Mouse (Mus musculus) heart, embryonic 11.5 days (tissue): ENCODE results near the gene Ssbp4. TPM values are rescaled to one million over a fixed set of nuclear protein-coding genes. Genes with fewer than 3 reads are reported as not detected.
"Not testable (repeated sequence)": the region's sequence is repeated elsewhere in the genome, so short reads cannot be mapped to it uniquely, and the experiment has no call there.

Experiments
- ATAC-seq: fragments of 200-750 bp; cut with Nextera tagmentation; replicated peaks from 2 replicates; pipeline ENCODE4 v1.8.0; 2017; ENCODE audit warnings: moderate library complexity; ENCODE audit not compliant: insufficient number of reproducible peaks, low FRiP score, low TSS enrichment
- H3K27ac ChIP-seq: fragments of 300-500 bp; sonication (generic); 2 replicates; pipeline ENCODE4 v1.5.1; 2014; ENCODE audit warnings: mild to moderate bottlenecking, low read depth, low read length
- H3K27me3 ChIP-seq: fragments of 300-500 bp; sonication (generic); 2 replicates; pipeline ENCODE4 v1.6.1; 2014; ENCODE audit warnings: mild to moderate bottlenecking, low read length, mixed read lengths; ENCODE audit not compliant: control insufficient read depth, insufficient read depth
- H3K36me3 ChIP-seq: fragments of 300-500 bp; sonication (generic); 2 replicates; pipeline ENCODE4 v1.6.1; 2014; ENCODE audit warnings: mild to moderate bottlenecking, low read length, moderate library complexity, mixed read lengths; ENCODE audit not compliant: control insufficient read depth, insufficient read depth
- H3K4me1 ChIP-seq: fragments of 300-500 bp; sonication (generic); 2 replicates; pipeline ENCODE4 v1.6.1; 2014; ENCODE audit warnings: low read length; ENCODE audit not compliant: control insufficient read depth, insufficient read depth
- H3K4me2 ChIP-seq: fragments of 300-500 bp; sonication (generic); 2 replicates; pipeline ENCODE4 v1.6.1; 2014; ENCODE audit warnings: mild to moderate bottlenecking, moderate library complexity
- H3K4me3 ChIP-seq: fragments of 300-500 bp; sonication (generic); 2 replicates; pipeline ENCODE4 v1.5.1; 2014; ENCODE audit warnings: low read depth, low read length
- H3K9ac ChIP-seq: fragments of 300-500 bp; sonication (generic); 2 replicates; pipeline ENCODE4 v1.6.1; 2014; ENCODE audit warnings: mild to moderate bottlenecking, low read depth, low read length, moderate library complexity
- H3K9me3 ChIP-seq: fragments of 300-500 bp; sonication (generic); replicated peaks from 2 replicates; pipeline ENCODE4 v1.6.1; 2016; ENCODE audit warnings: low read length; ENCODE audit not compliant: control insufficient read depth
- WGBS: fragments of 180-500 bp; shearing (Covaris S2); extraction: QIAGEN DNeasy Blood & Tissue Kit; methylation state at CpG from one replicate; pipeline ENCODE4 v1.1.7; 2014; ENCODE audit not compliant: insufficient replicate concordance; 5-methylcytosine and 5-hydroxymethylcytosine counted together
- polyA plus RNA-seq: library from polyadenylated mRNA; unstranded; fragments of >200 nt; fragmentation: Nextera tagmentation; extraction: Ambion mirVana; gene quantifications from 2 replicates; pipeline ENCODE4 v1.2.1, GENCODE M21; 2014

The Ssbp4 gene
- polyA plus RNA-seq, 1 experiment from 2014 or later = 78.9 TPM

DNA sequence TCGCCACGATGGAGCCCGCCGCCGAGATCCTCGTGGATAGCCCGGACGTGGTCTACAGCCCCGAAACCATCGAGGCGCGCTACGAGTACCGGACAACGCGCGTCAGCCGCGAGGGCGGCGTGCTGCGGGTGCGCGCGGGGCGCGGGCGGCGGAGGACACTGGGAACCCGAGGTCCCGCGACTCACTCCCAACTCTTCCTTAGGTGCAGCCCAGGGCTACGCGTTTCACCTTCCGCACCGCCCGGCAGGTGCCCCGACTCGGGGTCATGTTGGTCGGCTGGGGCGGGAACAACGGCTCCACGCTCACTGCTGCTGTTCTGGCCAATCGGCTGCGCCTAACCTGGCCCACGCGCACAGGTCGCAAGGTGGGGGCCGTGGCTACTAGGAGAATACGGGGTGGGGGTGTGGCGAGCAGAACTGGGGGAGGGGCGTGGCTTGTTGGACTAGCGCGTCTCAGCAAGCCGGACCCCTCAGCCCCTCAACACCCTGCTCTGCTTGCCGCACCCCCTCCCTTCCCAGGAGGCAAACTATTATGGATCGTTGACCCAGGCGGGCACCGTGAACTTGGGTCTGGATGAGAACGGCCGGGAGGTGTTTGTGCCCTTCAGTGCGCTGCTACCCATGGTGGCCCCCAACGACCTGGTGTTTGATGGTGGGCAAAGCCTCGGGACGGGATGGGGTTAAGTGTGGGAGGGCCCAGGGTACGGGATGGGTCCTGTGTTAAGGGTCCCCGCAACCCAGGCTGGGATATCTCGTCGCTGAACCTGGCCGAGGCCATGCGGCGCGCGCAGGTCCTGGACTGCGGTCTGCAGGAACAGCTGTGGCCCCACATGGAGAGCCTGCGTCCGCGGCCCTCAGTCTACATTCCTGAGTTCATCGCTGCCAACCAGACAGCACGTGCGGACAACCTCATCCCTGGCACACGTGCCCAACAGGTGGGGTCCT, 13.8 kb downstream of the Ssbp4 start:
- 0 out of 2 replicates have a peak, but pooled peaks have one; percentile 0 for ATAC-seq
- WGBS = 7% methylated on average over 82 of the region's 82 CpGs
- Histone ChIP-seq H3K4me2 (peak overlapping the region; percentile 91), H3K27me3 (no peaks in the 10 kb centered on the region), H3K27ac (peak overlapping the region; percentile 88), H3K9ac (peak overlapping the region; percentile 76), H3K4me1 (peaks cover 45% of the 10 kb centered on the region), H3K36me3 (peaks cover 14% of the 10 kb centered on the region), H3K9me3 (no peaks in the 10 kb centered on the region), H3K4me3 (peak overlapping the region; percentile 65)

DNA sequence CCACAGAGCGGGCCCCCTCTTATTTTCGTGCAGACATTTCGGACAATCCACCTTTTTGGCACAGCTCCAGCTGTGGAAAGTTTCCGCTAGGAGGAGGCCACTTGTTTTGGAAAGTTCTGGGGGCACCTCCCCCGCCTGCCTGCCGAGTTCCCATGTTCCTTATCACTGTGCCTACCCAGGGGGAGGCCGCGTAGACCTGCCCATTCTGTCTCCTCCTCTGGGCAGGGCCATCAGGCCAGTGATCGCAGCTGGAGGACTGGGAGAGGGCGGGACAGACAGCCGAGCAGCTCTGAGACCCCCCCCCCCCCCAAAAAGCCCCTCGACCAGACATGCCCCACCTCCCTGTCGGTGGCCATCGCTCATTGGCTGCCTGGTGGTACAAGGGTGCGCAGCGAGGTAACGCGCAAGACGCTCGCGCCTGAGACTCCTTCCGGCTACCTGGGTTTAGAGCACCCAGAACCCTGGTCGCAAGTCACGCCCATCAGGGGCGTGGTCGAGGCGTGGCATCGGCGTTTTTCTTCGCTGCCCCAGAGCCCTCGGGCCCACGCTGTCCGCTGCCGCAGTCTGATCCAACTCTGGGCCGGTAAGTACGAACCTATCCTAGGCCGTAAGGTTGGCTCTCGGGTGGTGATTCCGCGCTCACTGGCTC, 14.6 kb downstream of the Ssbp4 start, which contains the start of gene Isyna1:
Isyna1 (plus strand) TSS at position 413 of the 649 bp plus-strand sequence.
- Histone ChIP-seq H3K36me3 (peaks cover 18% of the 10 kb centered on the region), H3K4me3 (peak within 1 kb of the TSS; percentile 65), H3K4me1 (peaks cover 45% of the 10 kb centered on the region), H3K27me3 (no peaks in the 10 kb centered on the region), H3K9ac (peak within 1 kb of the TSS; percentile 76), H3K27ac (peak within 1 kb of the TSS; percentile 88), H3K9me3 (no peaks in the 10 kb centered on the region), H3K4me2 (peak within 1 kb of the TSS; percentile 91)
- 0% methylated on average over 39 of the region's 40 CpGs for WGBS
- ATAC-seq = peak; percentile 89

DNA sequence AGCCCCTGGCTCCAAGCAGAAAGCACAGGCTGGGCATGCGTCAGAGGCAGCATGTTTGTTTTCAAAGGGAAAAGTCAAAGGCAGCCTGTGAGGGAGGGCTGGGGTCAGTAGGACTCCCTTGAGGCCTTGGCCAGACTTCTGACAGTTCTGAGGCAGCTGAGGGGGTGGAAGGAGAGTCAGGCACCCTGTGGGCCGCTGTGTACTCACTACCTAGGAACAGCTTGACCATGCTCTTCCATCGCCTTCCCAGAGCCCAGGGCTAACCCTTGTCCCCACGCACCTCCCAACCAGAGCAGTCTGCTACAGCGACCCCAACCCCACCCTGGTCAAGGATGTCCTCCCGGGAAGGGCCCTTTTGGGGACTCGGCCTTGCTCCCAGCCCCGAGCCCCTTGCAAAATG, 15.5 kb downstream of the Ssbp4 start:
- H3K4me1 ChIP-seq = peaks cover 39% of the 10 kb centered on the region
- H3K27me3 ChIP-seq = no peaks in the 10 kb centered on the region
- no peak for ATAC-seq
- peak overlapping the region; percentile 91 for H3K4me2 ChIP-seq
- H3K27ac ChIP-seq = peak overlapping the region; percentile 88
- H3K9ac ChIP-seq = peak overlapping the region; percentile 56
- H3K9me3 ChIP-seq = no peaks in the 10 kb centered on the region
- H3K36me3 ChIP-seq = peaks cover 18% of the 10 kb centered on the region
- H3K4me3 ChIP-seq = peak overlapping the region; percentile 65
- 44% methylated on average over 8 of the region's 8 CpGs for WGBS

DNA sequence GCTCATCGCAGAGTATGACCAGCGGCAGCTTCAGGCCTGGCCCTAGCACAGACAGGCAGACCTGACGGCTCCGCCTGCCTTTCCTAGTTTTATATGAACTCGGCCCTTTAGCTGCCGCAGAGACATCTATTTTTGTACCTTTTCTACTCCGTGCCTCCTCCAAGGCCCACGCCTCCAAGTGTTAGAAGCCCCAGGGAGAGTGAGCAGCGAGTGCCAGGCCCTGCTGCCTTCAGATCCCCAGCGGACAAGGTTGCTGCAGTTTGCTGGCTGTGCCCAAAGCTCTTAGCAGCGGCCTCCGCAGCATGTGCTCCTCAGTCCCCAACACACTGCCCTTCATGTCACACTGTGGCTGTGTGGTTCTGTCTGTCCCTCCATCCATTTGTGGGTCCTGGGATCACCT, 17.1 kb downstream of the Ssbp4 start:
- Histone ChIP-seq H3K36me3 (peaks cover 20% of the 10 kb centered on the region), H3K9me3 (no peaks in the 10 kb centered on the region), H3K27ac (no peak overlapping the region), H3K27me3 (no peaks in the 10 kb centered on the region), H3K4me3 (no peak overlapping the region), H3K4me1 (peaks cover 29% of the 10 kb centered on the region), H3K9ac (0 out of 2 replicates have a peak overlapping the region, but pooled peaks have one; percentile 39), H3K4me2 (no peak overlapping the region)
- WGBS = 76% methylated on average over 12 of the region's 12 CpGs
- no peak for ATAC-seq

DNA sequence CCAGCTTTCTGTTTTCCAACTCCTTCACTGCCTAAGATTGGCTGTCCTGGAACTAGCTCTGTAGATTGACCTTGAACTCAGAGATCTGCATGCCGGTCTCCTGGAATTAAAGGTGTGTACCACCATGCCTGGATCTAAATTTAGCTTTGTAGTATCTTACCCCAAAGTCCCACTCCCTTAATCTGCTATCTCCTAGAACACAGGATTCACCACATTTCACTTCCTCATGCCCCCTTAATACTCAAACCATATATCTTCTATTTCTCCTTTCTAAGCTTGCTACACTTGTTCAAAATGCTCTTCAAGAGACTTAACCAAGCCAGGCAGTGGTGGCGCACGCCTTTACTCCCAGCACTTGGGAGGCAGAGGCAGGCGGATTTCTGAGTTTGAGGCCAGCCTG, 20.7 kb downstream of the Ssbp4 start:
- H3K27ac ChIP-seq, H3K4me2 ChIP-seq, H3K4me3 ChIP-seq, H3K9me3 ChIP-seq, H3K27me3 ChIP-seq, ATAC-seq, H3K4me1 ChIP-seq, H3K9ac ChIP-seq: not testable (repeated sequence)
- 85% methylated on average over 4 of the region's 4 CpGs for WGBS
- peaks cover 35% of the 10 kb centered on the region for H3K36me3 ChIP-seq

DNA sequence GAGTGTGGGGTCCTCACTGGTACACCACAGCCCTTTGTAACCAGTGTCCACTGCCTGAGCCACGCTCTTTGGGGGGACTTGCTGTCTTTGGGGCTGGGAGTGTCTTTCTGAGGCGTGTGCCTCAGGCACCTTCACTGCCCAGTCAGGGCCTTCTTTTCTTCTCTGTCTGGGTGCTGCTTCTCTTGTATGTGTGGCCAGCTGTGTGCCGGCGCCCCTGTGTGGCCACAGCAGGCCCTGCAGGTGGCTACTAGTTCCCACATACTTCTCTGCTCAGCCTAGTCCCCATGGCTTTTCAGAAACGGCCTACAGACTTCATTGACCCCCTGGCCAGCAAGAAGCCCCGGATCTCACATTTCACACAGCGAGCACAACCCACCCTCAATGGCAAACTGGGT, 23.4 kb downstream of the Ssbp4 start:
- Histone ChIP-seq H3K27ac (no peak overlapping the region), H3K27me3 (no peaks in the 10 kb centered on the region), H3K9ac (no peak overlapping the region), H3K4me3 (no peak overlapping the region), H3K36me3 (peaks cover 39% of the 10 kb centered on the region), H3K4me1 (no peaks in the 10 kb centered on the region), H3K4me2 (no peak overlapping the region), H3K9me3 (no peaks in the 10 kb centered on the region)
- WGBS = 34% methylated on average over 7 of the region's 7 CpGs
- ATAC-seq = no peak

DNA sequence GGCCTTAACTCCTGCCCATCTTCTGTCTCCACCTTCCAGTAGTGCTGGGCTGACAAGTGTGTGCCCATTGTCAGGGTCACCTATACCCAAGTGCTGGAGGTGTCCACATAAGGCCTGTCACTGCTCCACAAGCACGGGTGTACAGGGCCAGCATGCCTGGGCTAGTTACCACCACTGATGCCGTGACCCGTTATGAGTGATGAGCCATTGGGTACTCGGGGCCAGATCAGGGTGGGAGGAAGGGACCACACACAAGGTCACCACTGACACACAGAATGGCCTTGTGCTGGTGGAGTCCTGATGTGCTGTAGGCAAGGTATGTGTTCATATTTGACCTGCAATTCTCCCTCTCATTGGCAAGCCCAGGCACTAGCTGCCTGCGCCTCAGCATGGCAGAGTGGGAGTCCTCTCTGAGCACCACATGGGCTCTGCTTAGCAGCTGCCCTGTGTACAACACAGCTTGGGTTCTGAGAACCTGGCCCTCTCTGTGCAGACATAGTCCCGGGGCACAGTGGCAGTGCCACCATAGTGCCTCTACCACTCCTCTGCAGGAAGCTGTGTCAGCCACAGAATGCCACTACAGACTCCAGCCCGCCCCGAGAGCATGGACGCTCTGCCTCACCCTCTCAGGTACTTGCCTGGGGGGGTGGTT, 23.9 kb downstream of the Ssbp4 start:
- no peaks in the 10 kb centered on the region for H3K4me1 ChIP-seq
- H3K4me2 ChIP-seq = no peak overlapping the region
- H3K4me3 ChIP-seq = no peak overlapping the region
- peaks cover 41% of the 10 kb centered on the region for H3K36me3 ChIP-seq
- no peak overlapping the region for H3K9ac ChIP-seq
- H3K27ac ChIP-seq = no peak overlapping the region
- no peak for ATAC-seq
- H3K27me3 ChIP-seq = no peaks in the 10 kb centered on the region
- 87% methylated on average over 9 of the region's 9 CpGs for WGBS
- H3K9me3 ChIP-seq = no peaks in the 10 kb centered on the region
